Mouse (Mus musculus) heart, adult 2 months (tissue): ENCODE results near the gene Hivep2. TPM values are rescaled to one million over a fixed set of nuclear protein-coding genes. Genes with fewer than 3 reads are reported as not detected.

ENCODE experiments used
- DNase-seq, 2 experiments: peaks; one replicate each; pipeline ENCODE4 v3.0.0; 2021
- H3K27ac ChIP-seq: fragments of 200-600 bp; 2 replicates; pipeline ENCODE4 v1.8.1; 2022
- H3K27me3 ChIP-seq: fragments of 200-500 bp; 2 replicates; pipeline ENCODE4 v1.6.1; 2012; ENCODE audit warnings: mild to moderate bottlenecking, low read length, inconsistent platforms, mixed read lengths; ENCODE audit not compliant: control insufficient read depth, insufficient read depth
- H3K36me3 ChIP-seq: fragments of 200-500 bp; 2 replicates; pipeline ENCODE4 v1.6.1; 2012; ENCODE audit warnings: low read length, inconsistent platforms; ENCODE audit not compliant: control insufficient read depth, insufficient read depth
- H3K4me1 ChIP-seq: fragments of 200-500 bp; 2 replicates; pipeline ENCODE4 v1.6.1; 2011; ENCODE audit warnings: low read length; ENCODE audit not compliant: control insufficient read depth, insufficient read depth
- H3K4me3 ChIP-seq: fragments of 200-600 bp; 2 replicates; pipeline ENCODE4 v1.8.1; 2022
- H3K79me2 ChIP-seq: fragments of 200-500 bp; replicated peaks from 2 replicates; pipeline ENCODE4 v1.6.1; 2012; ENCODE audit warnings: mild to moderate bottlenecking, inconsistent platforms, low read length, moderate library complexity, mixed read lengths; ENCODE audit not compliant: control insufficient read depth, insufficient read depth
- H3K9ac ChIP-seq: fragments of 200-500 bp; 2 replicates; pipeline ENCODE4 v1.6.1; 2012; ENCODE audit warnings: low read depth, mild to moderate bottlenecking, control low read depth, inconsistent platforms, low read length, mixed read lengths
- CTCF ChIP-seq: fragments of 200-600 bp; IDR thresholded peaks from 2 replicates; pipeline ENCODE4 v1.8.1; 2022; ENCODE audit warnings: antibody characterized with exemption, mild to moderate bottlenecking, moderate library complexity
- EP300 ChIP-seq: fragments of 200-500 bp; IDR thresholded peaks from 2 replicates; pipeline ENCODE4 v1.6.1; 2011; ENCODE audit warnings: low read depth, low read length, control low read depth; ENCODE audit not compliant: insufficient read depth
- POLR2A ChIP-seq: fragments of 200-500 bp; IDR thresholded peaks from 2 replicates; pipeline ENCODE4 v1.6.1; 2011; ENCODE audit warnings: mild to moderate bottlenecking, low read depth, low read length, control low read depth; ENCODE audit not compliant: insufficient read depth
- WGBS: fragments of 180-500 bp; shearing (Covaris S2); methylation state at CpG from one replicate; pipeline ENCODE4 v1.1.7; 2018; 5-methylcytosine and 5-hydroxymethylcytosine counted together
- intact Hi-C: fragments of 180-260 bp; cut with DNase I; formaldehyde crosslinking; loops from one replicate; pipeline ENCODE4 v1.15.1; 2025
- polyA plus RNA-seq: library from polyadenylated mRNA; depleted of rRNA; stranded (reverse); fragments of >200 nt; gene quantifications from 2 replicates; pipeline ENCODE4 v1.2.3, GENCODE M21; 2012
- total RNA-seq, 2 experiments: library from RNA; stranded (reverse); gene quantifications; 2 replicates each; pipeline ENCODE4 v1.2.3; 2021

Hivep2 gene
- total and polyA plus RNA-seq, 3 experiments = 5.3 to 22.6 (median 20.9) TPM

GRCm38 (mm10) chr10:14120512-14120911 lies 154.6 kb downstream of the Hivep2 start:
- H3K9ac ChIP-seq = no peak overlapping the region
- H3K36me3 ChIP-seq = no peaks in the 10 kb centered on the region
- H3K27ac ChIP-seq = no peak overlapping the region
- no peaks in the 10 kb centered on the region; the same call in 1 of the 2 replicates for H3K79me2 ChIP-seq
- 88% methylated on average over 3 of the region's 3 CpGs for WGBS
- no peak overlapping the region for H3K4me3 ChIP-seq
- DNase-seq = no peak
- no peak for TF ChIP-seq POLR2A
- no peak for TF ChIP-seq EP300
- no peak for TF ChIP-seq CTCF
- intact Hi-C loops = no loop called here
- no peaks in the 10 kb centered on the region for H3K27me3 ChIP-seq
- peaks cover 2% of the 10 kb centered on the region; the same call in 1 of the 2 replicates for H3K4me1 ChIP-seq

GRCm38 (mm10) chr10:14127826-14128225 lies 162.0 kb downstream of the Hivep2 start:
- intact Hi-C loops = no loop called here
- no peaks in the 10 kb centered on the region for H3K79me2 ChIP-seq
- no peak overlapping the region for H3K9ac ChIP-seq
- no peak overlapping the region for H3K27ac ChIP-seq
- H3K27me3 ChIP-seq = no peaks in the 10 kb centered on the region
- no peak overlapping the region for H3K4me3 ChIP-seq
- peaks cover 2% of the 10 kb centered on the region; the same call in 1 of the 2 replicates for H3K4me1 ChIP-seq
- no peak for DNase-seq
- no peak for TF ChIP-seq CTCF
- no peak for TF ChIP-seq EP300
- no peak for TF ChIP-seq POLR2A
- H3K36me3 ChIP-seq = no peaks in the 10 kb centered on the region
- 83% methylated on average over 12 of the region's 12 CpGs for WGBS

GRCm38 (mm10) chr10:14130270-14130669 lies 164.4 kb downstream of the Hivep2 start:
- no peaks in the 10 kb centered on the region for H3K79me2 ChIP-seq
- DNase-seq = peak in 1 of 2 experiments; percentile 35
- H3K4me3 ChIP-seq = no peak overlapping the region
- H3K9ac ChIP-seq = no peak overlapping the region
- peaks cover 2% of the 10 kb centered on the region; the same call in 1 of the 2 replicates for H3K4me1 ChIP-seq
- 72% methylated on average over 8 of the region's 8 CpGs for WGBS
- no peaks in the 10 kb centered on the region for H3K27me3 ChIP-seq
- peak overlapping the region; percentile 36 for H3K27ac ChIP-seq
- TF ChIP-seq POLR2A = no peak
- TF ChIP-seq EP300 = no peak
- no peak for TF ChIP-seq CTCF
- intact Hi-C loops = loop anchor here (5.0 kb wide), 1 partner anchor 33 kb away; no protein-coding TSS in a partner anchor
- peaks cover 4% of the 10 kb centered on the region; the same call in 1 of the 2 replicates for H3K36me3 ChIP-seq

GRCm38 (mm10) chr10:14131307-14131706 lies 165.4 kb downstream of the Hivep2 start:
- Histone ChIP-seq H3K4me3 (no peak overlapping the region), H3K27me3 (no peaks in the 10 kb centered on the region)
- 84% methylated on average over 13 of the region's 13 CpGs for WGBS

GRCm38 (mm10) chr10:14132061-14132460 lies 166.2 kb downstream of the Hivep2 start:
- DNase-seq = peak in 1 of 2 experiments; percentile 25
- WGBS = 85% methylated on average over 17 of the region's 17 CpGs

More at GRCm38 (mm10) chr10:14131307-14131706, 165.4 kb downstream of the Hivep2 start:
- peak overlapping the region; percentile 16; the same call in 1 of the 2 replicates for H3K27ac ChIP-seq
- H3K36me3 ChIP-seq = peaks cover 4% of the 10 kb centered on the region; the same call in 1 of the 2 replicates
- intact Hi-C loops = loop anchor here (5.0 kb wide), 1 partner anchor 34 kb away; no protein-coding TSS in a partner anchor
- H3K9ac ChIP-seq = no peak overlapping the region
- peak in 1 of 2 experiments; percentile 19 for DNase-seq
- H3K4me1 ChIP-seq = peaks cover 2% of the 10 kb centered on the region; the same call in 1 of the 2 replicates
- no peak for TF ChIP-seq CTCF
- no peak for TF ChIP-seq POLR2A
- no peak for TF ChIP-seq EP300
- H3K79me2 ChIP-seq = no peaks in the 10 kb centered on the region

GRCm38 (mm10) chr10:14132937-14133336 lies 167.1 kb downstream of the Hivep2 start:
- Histone ChIP-seq H3K9ac (no peak overlapping the region), H3K36me3 (peaks cover 4% of the 10 kb centered on the region; the same call in 1 of the 2 replicates), H3K4me3 (no peak overlapping the region), H3K27ac (no peak overlapping the region), H3K79me2 (no peaks in the 10 kb centered on the region), H3K4me1 (peaks cover 2% of the 10 kb centered on the region; the same call in 1 of the 2 replicates), H3K27me3 (no peaks in the 10 kb centered on the region)
- no peak for DNase-seq
- intact Hi-C loops = loop anchor here (5.0 kb wide), 1 partner anchor 36 kb away; no protein-coding TSS in a partner anchor
- TF ChIP-seq EP300 = no peak
- TF ChIP-seq CTCF = no peak
- TF ChIP-seq POLR2A = no peak

More at GRCm38 (mm10) chr10:14132061-14132460, 166.2 kb downstream of the Hivep2 start:
- H3K9ac ChIP-seq = no peak overlapping the region
- no peaks in the 10 kb centered on the region for H3K27me3 ChIP-seq
- H3K36me3 ChIP-seq = peaks cover 4% of the 10 kb centered on the region; the same call in 1 of the 2 replicates
- TF ChIP-seq EP300 (no peak), POLR2A (no peak), CTCF (no peak)
- peaks cover 2% of the 10 kb centered on the region; the same call in 1 of the 2 replicates for H3K4me1 ChIP-seq
- H3K27ac ChIP-seq = no peak overlapping the region
- H3K79me2 ChIP-seq = no peaks in the 10 kb centered on the region
- intact Hi-C loops = loop anchor here (5.0 kb wide), 1 partner anchor 35 kb away; no protein-coding TSS in a partner anchor
- H3K4me3 ChIP-seq = no peak overlapping the region
